Mouse (Mus musculus): Measurements from ENCODE around the gene Slc39a7.

DNA sequence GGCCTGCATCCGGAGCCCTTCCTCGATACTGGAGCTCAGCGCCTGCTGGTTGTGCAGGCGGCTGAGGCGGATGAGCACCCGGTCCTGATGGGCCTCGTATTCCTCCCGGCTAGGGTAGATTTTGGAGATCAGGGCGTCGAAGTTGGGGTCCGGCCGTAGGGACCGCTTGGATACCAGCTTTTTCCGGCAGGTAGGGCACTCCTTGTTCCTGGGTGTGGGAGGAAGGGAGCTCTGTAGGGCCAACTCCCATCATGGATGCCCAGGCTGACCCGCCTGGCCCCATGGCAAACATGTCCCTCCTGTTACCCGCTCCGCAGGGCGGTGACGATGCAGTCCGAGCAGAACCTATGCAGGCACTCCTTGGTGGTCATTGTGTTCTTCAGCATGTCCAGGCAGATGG, 8.5 kb downstream of the Slc39a7 start:
- no peak for TF ChIP-seq CTCF (IDR thresholded peaks at IDR 0.05; ENCODE audit: low read depth, low read length)
- TF ChIP-seq POLR2A (IDR thresholded peaks at IDR 0.05; ENCODE audit: extremely low read depth, insufficient read depth, low read length) = no peak
